In the genomic region with DNA sequence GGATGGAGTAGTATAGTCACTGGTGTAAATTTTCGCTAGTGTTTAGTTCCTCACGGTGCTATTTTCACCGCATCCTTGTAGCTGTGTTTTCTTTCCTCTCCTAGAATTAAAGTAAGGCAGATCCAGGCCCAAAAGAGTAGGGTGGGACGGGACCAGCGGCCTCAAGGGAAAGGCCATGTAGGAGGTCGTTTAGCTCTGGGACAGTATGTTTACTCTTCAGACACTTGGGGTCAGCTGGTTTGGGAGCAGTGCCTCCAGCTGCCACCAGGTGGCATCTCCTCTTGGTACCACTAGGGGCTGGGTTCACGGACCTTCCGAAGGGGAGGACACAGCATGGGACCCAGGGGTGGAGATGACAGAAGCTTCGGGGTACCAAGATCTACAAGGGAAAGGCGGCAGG, we compare ENCODE assay signal across 8 mouse cellular contexts. TPM values are rescaled to one million over a fixed set of nuclear protein-coding genes. Genes with fewer than 3 reads are reported as not detected.
DNase-seq lines count a peak whose midpoint lies in the region; ATAC-seq lines count a peak whose summit lies in the region.

No protein-coding gene starts in this region.

- H3K27me3 ChIP-seq in heart, embryonic 14.5 days (ENCODE audit: control insufficient read depth, insufficient read depth, low read length), result no peaks in the 10 kb centered on the region
- H3K27me3 ChIP-seq in liver, embryonic 13.5 days, result no peaks in the 10 kb centered on the region
- H3K27me3 ChIP-seq in stomach, embryonic 16.5 days (ENCODE audit: control insufficient read depth, insufficient read depth, low read length), result no peaks in the 10 kb centered on the region

- peak overlapping the region; percentile 68 to 94 for H3K4me3 ChIP-seq in heart, embryonic 14.5 days (ENCODE audit: control insufficient read depth in 1 of 2, insufficient read depth in 1 of 2, low read depth in 1 of 2, low read length in 2 of 2)
- H3K4me3 ChIP-seq in liver, embryonic 13.5 days (replicated peaks), result peak overlapping the region; percentile 75
- peak overlapping the region; percentile 75 for H3K4me3 ChIP-seq in stomach, embryonic 16.5 days (replicated peaks; ENCODE audit: low read length)

- WGBS in heart, embryonic 14.5 days, result 3% methylated on average over 10 of the region's 10 CpGs
- 1% methylated on average over 10 of the region's 10 CpGs for WGBS in liver, embryonic 13.5 days (ENCODE audit: insufficient replicate concordance)
- WGBS in stomach, embryonic 16.5 days, result under 1% methylated on average over 10 of the region's 10 CpGs

- DNase-seq in CD4-positive, CD25-positive, alpha-beta regulatory T cell, adult 2 months (ENCODE audit: low read depth, low spot score), result peak; percentile 85
- DNase-seq in c-Kit-negative CD71-positive TER-119-positive erythroid progenitor cells, embryonic 14.5 days (ENCODE audit: low read depth, low spot score), result peak; percentile 77
- peak; percentile 46 for DNase-seq in fibroblast of lung, adult 2 months (ENCODE audit: low read depth)
- peak; percentile 90 for DNase-seq in kidney, postnatal 10 days
- peak; percentile 78 for DNase-seq in liver, embryonic 13.5 days
- DNase-seq in neural tube, embryonic 10.5 days (ENCODE audit: extremely low spot score, low spot score), result peak; percentile 88

- peaks cover 37% of the 10 kb centered on the region for H3K36me3 ChIP-seq in heart, embryonic 14.5 days (ENCODE audit: control insufficient read depth, insufficient read depth, low read length)
- H3K36me3 ChIP-seq in liver, embryonic 13.5 days, result peaks cover 41% of the 10 kb centered on the region
- H3K36me3 ChIP-seq in stomach, embryonic 16.5 days (ENCODE audit: control insufficient read depth, insufficient read depth, low read length), result no peaks in the 10 kb centered on the region

- ATAC-seq in heart, embryonic 14.5 days (ENCODE audit: insufficient number of reproducible peaks, insufficient read depth, low FRiP score, low read depth), result no peak
- peak; percentile 58 for ATAC-seq in liver, embryonic 13.5 days (ENCODE audit: low read depth)
- ATAC-seq in stomach, embryonic 16.5 days (ENCODE audit: insufficient read depth, low FRiP score), result peak; percentile 39; the same call in 1 of the 2 replicates

- H3K9me3 ChIP-seq in heart, embryonic 14.5 days (ENCODE audit: control insufficient read depth, low read length), result no peaks in the 10 kb centered on the region
- H3K9me3 ChIP-seq in liver, embryonic 13.5 days (replicated peaks), result no peaks in the 10 kb centered on the region
- no peaks in the 10 kb centered on the region for H3K9me3 ChIP-seq in stomach, embryonic 16.5 days (replicated peaks; ENCODE audit: control insufficient read depth, low read length)

- H3K4me1 ChIP-seq in heart, embryonic 14.5 days (ENCODE audit: control insufficient read depth in 2 of 2, insufficient read depth in 2 of 2, low read length in 2 of 2), result peaks cover 15 to 36% of the 10 kb centered on the region in 2 experiments
- H3K4me1 ChIP-seq in liver, embryonic 13.5 days (replicated peaks), result peaks cover 72% of the 10 kb centered on the region
- peaks cover 37% of the 10 kb centered on the region for H3K4me1 ChIP-seq in stomach, embryonic 16.5 days (ENCODE audit: control insufficient read depth, insufficient read depth, low read length)

- H3K9ac ChIP-seq in heart, embryonic 14.5 days (ENCODE audit: low read length), result peak overlapping the region; percentile 82
- H3K9ac ChIP-seq in liver, embryonic 13.5 days, result peak overlapping the region; percentile 84
- H3K9ac ChIP-seq in stomach, embryonic 16.5 days (ENCODE audit: low read length), result peak overlapping the region; percentile 90

- H3K4me2 ChIP-seq in heart, embryonic 14.5 days (ENCODE audit: low read length), result peak overlapping the region; percentile 80
- H3K4me2 ChIP-seq in liver, embryonic 13.5 days, result peak overlapping the region; percentile 82
- H3K4me2 ChIP-seq in stomach, embryonic 16.5 days (ENCODE audit: low read depth, low read length), result peak overlapping the region; percentile 88

- peak overlapping the region; percentile 78 to 82 for H3K27ac ChIP-seq in heart, embryonic 14.5 days (replicated peaks in 1 of 2; ENCODE audit: control insufficient read depth in 1 of 2, insufficient read depth in 1 of 2, low read depth in 2 of 2, low read length in 2 of 2)
- peak overlapping the region; percentile 94 for H3K27ac ChIP-seq in liver, embryonic 13.5 days
- peak overlapping the region; percentile 89 for H3K27ac ChIP-seq in stomach, embryonic 16.5 days (ENCODE audit: low read length)

RNA-seq across cellular contexts. Expression of a gene that starts 3.9 kb away (rescaled TPM):
- polyA plus RNA-seq in heart, embryonic 14.5 days (2014; fragmentation: Nextera tagmentation; extraction: Ambion mirVana), result 5.3 TPM in 2 replicates
- 2.3 and 3.0 TPM in 2 replicates for polyA plus RNA-seq in liver, embryonic 13.5 days (2015; fragmentation: Nextera tagmentation; extraction: Ambion mirVana)
- 10.2 and 11.5 TPM in 2 replicates for polyA plus RNA-seq in stomach, embryonic 16.5 days (2015; fragmentation: Nextera tagmentation; extraction: Ambion mirVana)

RNA-seq across cellular contexts. Expression of a gene that starts 9.4 kb away (rescaled TPM):
- 284 and 314 TPM in 2 replicates for polyA plus RNA-seq in heart, embryonic 14.5 days (2014; fragmentation: Nextera tagmentation; extraction: Ambion mirVana)
- polyA plus RNA-seq in liver, embryonic 13.5 days (2015; fragmentation: Nextera tagmentation; extraction: Ambion mirVana), result 190 and 196 TPM in 2 replicates
- polyA plus RNA-seq in stomach, embryonic 16.5 days (2015; fragmentation: Nextera tagmentation; extraction: Ambion mirVana), result 214 and 239 TPM in 2 replicates

RNA-seq across cellular contexts. Expression of a gene that starts 24.3 kb away (rescaled TPM):
- polyA plus RNA-seq in heart, embryonic 14.5 days (2014; fragmentation: Nextera tagmentation; extraction: Ambion mirVana), result 36.7 and 38.3 TPM in 2 replicates
- 12.8 and 13.7 TPM in 2 replicates for polyA plus RNA-seq in liver, embryonic 13.5 days (2015; fragmentation: Nextera tagmentation; extraction: Ambion mirVana)
- 46.1 and 53.7 TPM in 2 replicates for polyA plus RNA-seq in stomach, embryonic 16.5 days (2015; fragmentation: Nextera tagmentation; extraction: Ambion mirVana)

RNA-seq across cellular contexts. Expression of a gene that starts 25.3 kb away (rescaled TPM):
- polyA plus RNA-seq in heart, embryonic 14.5 days (2014; fragmentation: Nextera tagmentation; extraction: Ambion mirVana), result 77.0 and 83.5 TPM in 2 replicates
- 57.8 and 61.7 TPM in 2 replicates for polyA plus RNA-seq in liver, embryonic 13.5 days (2015; fragmentation: Nextera tagmentation; extraction: Ambion mirVana)
- 95.3 and 104 TPM in 2 replicates for polyA plus RNA-seq in stomach, embryonic 16.5 days (2015; fragmentation: Nextera tagmentation; extraction: Ambion mirVana)

RNA-seq across cellular contexts. Expression of a gene that starts 54.6 kb away (rescaled TPM):
- 37.5 and 45.9 TPM in 2 replicates for polyA plus RNA-seq in heart, embryonic 14.5 days (2014; fragmentation: Nextera tagmentation; extraction: Ambion mirVana)
- polyA plus RNA-seq in liver, embryonic 13.5 days (2015; fragmentation: Nextera tagmentation; extraction: Ambion mirVana), result 13.3 and 13.7 TPM in 2 replicates
- 54.1 and 57.3 TPM in 2 replicates for polyA plus RNA-seq in stomach, embryonic 16.5 days (2015; fragmentation: Nextera tagmentation; extraction: Ambion mirVana)
